Mouse (Mus musculus): ENCODE measurements at regions not wholly inside any gene's neighbourhood (a gene's known extent, or its start where the extent isn't known, plus 50 kb on each side); places are given as distances from the start of the nearest gene placed in this dataset.
A peak's percentile ranks its signal among the peaks of the same experiment; 100 is the strongest.

GRCm38 (mm10) chr3:66738201-66739062 lies 242.8 kb upstream of the Rsrc1 start:
- no peak for DNase-seq (ENCODE audit: low read depth)

GRCm38 (mm10) chr3:66739356-66740014 lies 241.7 kb upstream of the Rsrc1 start:
- DNase-seq (ENCODE audit: low read depth) = no peak

GRCm38 (mm10) chr3:66744133-66744913 lies 236.9 kb upstream of the Rsrc1 start:
- no peak for DNase-seq (ENCODE audit: low read depth)

- DNase-seq (ENCODE audit: low read depth) = no peak
Measured at GRCm38 (mm10) chr3:66746373-66747072, 234.7 kb upstream of the Rsrc1 start.

DNA sequence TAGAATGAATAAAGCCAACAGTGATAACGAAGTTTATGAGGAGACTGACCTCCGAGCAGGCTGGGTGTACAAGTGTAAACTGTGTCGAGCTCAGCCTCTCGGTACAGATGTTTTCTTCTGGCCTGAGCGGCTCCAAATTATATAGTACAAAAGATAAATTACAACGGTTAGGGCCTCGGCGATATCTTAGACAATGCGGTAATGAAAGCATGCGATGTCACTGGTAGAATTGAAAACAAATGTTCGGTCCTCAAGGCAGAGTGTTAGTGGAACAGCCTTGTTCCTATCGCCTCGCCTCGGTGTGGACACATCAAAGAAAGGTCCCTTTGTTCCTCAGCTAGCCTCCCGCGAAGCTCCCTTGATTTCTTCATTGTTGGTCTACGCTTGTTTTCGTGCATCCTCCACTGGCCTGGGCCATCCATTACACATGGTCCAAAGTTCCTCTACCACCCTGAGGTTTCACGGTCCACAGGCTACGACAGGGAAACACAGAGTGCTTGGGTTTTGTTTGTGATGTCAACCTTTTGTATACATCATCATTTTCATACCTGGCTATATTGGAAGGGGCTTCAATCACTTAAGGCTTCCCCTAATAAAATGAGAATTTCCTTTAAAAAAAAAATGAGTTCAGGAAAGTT lies 234.0 kb upstream of the Rsrc1 start:
- no peak for DNase-seq (ENCODE audit: low read depth)

DNA sequence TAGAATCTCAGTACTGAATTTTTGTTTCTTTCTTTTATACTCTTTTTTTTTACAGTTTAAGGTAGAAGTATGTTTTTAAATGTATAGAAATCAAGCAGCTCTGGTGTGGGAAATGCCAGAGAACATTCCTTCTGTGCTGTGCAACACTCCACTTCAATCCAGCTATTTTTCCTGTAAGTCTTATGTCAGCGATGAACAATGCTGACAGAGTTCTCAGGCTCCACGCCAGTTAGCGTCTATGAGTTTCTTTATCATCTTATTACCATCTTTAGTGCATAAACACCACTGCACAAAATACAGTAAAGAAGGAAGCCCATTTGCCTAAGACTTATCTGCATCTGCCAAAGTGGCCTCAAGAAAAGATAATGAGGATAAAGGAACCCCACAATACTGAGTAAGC lies 223.0 kb upstream of the Rsrc1 start:
- DNase-seq (ENCODE audit: low read depth) = no peak

GRCm38 (mm10) chr3:66759841-66760240 lies 221.3 kb upstream of the Rsrc1 start:
- no peak for DNase-seq (ENCODE audit: low read depth)

DNA sequence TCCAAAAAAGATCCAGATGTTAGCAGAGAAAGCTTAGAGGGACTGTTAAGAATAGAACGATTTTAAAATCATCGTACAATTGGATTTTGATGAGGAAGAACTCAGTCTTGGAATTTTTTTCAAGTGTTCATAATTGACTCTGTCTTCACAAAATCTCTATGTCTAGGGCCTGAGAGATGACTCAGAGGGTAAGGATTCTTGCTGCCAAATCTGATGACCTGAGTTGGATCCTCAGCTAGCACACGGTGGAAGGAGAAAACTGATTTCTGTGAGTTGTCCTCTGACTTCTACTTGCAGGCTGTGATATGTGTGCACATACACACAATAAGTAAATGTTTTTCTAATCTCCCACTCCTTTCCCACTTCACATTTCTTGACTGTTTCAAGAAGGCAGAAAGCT lies 218.7 kb upstream of the Rsrc1 start:
- DNase-seq (ENCODE audit: low read depth) = no peak

DNA sequence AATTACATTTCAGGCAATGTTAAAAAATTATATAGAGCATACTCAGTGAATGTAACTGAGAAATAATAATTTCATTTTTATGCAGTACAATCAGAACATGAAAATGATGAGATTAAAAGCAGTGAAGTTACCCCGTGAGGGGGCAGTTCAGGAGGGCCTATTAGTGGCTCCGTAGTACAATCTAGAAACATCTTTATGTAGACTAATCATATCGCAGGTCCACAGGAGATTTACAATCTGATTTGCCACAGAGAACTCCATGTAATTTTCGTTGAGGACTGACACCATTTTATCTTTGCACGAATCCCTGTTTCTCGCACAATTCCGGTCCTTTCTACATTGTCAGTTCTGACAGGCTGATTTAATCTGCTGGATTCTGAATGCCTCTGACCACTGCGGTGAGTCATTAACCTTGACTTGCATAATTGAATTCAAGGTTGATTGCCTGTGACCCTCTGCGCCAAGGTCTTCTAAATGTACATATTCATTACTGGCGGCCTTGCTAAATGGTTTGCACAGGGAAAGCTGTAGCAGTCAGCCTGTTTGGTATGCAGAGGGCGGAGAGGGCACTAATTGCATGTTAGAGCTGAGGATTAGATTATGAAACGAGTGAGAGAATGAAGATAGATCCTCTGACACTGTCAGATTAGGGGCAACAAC lies 183.7 kb upstream of the Rsrc1 start:
- peak; percentile 5 for DNase-seq (ENCODE audit: low read depth)

DNA sequence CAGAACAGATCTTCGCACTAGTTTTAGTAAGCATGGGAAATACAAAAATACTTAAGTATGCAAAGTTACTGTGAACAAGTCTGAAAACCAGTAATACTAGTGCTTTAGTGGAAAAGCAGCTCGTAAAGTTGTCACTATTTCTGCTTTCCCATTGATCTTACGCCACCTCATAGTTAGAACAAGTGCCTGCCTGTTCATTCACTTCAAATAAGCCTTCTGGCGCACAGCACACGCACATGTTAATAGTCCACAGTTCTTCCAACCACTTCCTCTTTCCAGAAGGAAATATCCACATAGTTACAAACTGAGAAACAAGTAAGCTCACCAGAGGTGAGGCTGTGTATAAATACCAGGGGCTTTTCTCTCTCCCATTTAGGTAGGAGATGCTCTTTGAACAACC lies 182.9 kb upstream of the Rsrc1 start:
- peak; percentile 9 for DNase-seq (ENCODE audit: low read depth)

DNA sequence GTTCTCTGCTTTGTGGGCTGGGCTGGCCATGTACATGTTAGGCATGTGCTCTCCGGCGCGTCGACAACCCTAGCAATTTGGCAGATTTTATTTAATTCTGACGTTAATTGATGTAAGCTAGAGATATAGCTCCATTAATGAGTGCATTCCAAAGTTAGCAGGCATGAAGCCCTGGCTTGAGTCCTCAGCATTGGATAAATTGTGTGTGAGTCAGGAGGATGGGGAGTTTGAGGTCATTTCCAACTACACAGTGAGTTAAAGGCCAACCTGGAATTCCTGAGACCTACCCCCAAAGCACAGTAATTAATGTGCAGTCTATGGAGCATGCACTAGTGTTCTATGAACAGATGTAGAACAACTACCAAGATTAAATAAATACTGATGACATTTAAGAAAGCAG lies 178.7 kb upstream of the Rsrc1 start:
- no peak for DNase-seq (ENCODE audit: low read depth)

DNA sequence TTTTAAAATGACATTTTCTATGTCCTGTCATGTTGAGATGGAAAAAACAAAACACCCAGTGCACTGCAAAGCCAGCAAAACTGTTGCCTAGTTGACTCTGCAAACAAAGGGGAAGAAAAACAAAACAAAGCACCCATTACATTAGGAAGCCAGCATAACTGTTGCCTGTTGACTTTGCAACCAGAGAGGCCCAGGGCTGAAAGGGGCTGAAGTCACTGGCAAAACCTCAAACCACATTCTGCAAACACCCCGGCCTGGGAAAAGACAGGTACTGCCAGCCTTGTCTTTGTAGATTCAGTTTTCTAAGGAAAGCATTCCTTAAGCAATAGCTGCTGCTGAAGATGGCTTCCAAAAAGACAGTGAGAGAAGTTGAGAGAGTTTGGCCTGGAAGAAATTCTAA lies 175.0 kb upstream of the Rsrc1 start:
- DNase-seq (ENCODE audit: low read depth) = no peak

GRCm38 (mm10) chr3:66812686-66813445 lies 168.3 kb upstream of the Rsrc1 start:
- DNase-seq (ENCODE audit: low read depth) = no peak

DNA sequence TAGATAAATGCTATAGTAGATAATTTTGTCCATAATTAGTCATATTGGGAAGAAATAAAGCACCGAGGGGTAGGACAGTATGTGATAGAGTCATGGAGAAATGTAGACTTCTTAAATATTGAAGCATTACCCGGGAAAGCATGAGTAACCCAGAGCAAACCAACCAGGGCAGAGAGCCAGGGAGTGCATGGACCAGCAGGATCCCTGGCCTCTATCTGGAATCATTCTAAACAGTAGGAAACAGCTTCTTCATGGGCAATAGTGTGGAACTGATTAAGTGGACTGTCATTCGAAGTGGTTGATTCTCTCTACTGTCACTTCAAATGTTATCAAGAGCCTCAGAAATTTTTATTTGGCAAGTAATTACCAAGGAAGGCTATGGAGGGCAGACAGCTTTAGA lies 155.4 kb upstream of the Rsrc1 start:
- no peak for DNase-seq (ENCODE audit: low read depth)

Data from gonadal fat pad, adult 2 months (tissue).